Mouse (Mus musculus) intestine, embryonic 15.5 days (tissue): Measurements from ENCODE around the gene Cabcoco1. TPM values are rescaled to one million over a fixed set of nuclear protein-coding genes. Genes with fewer than 3 reads are reported as not detected.

Experiments used
- ATAC-seq: fragments of 200-750 bp; cut with Nextera tagmentation; 2 replicates; pipeline ENCODE4 v1.8.0; 2017; ENCODE audit warnings: moderate TSS enrichment, moderate library complexity
- H3K27ac ChIP-seq: fragments of 300-500 bp; sonication (generic); 2 replicates; pipeline ENCODE4 v1.5.1; 2015; ENCODE audit warnings: mild to moderate bottlenecking, inconsistent platforms
- H3K27me3 ChIP-seq: fragments of 300-500 bp; sonication (generic); replicated peaks from 2 replicates; pipeline ENCODE4 v1.6.1; 2015; ENCODE audit warnings: inconsistent platforms
- H3K36me3 ChIP-seq: fragments of 300-500 bp; sonication (generic); 2 replicates; pipeline ENCODE4 v1.6.1; 2015; ENCODE audit warnings: inconsistent platforms
- H3K4me1 ChIP-seq: fragments of 300-500 bp; sonication (generic); replicated peaks from 2 replicates; pipeline ENCODE4 v1.6.1; 2015; ENCODE audit warnings: inconsistent platforms
- H3K4me2 ChIP-seq: fragments of 300-500 bp; sonication (generic); replicated peaks from 2 replicates; pipeline ENCODE4 v1.6.1; 2015; ENCODE audit warnings: mild to moderate bottlenecking, inconsistent platforms
- H3K4me3 ChIP-seq: fragments of 300-500 bp; sonication (generic); replicated peaks from 2 replicates; pipeline ENCODE4 v1.5.1; 2015; ENCODE audit warnings: inconsistent platforms
- H3K9ac ChIP-seq: fragments of 300-500 bp; sonication (generic); 2 replicates; pipeline ENCODE4 v1.6.1; 2015; ENCODE audit warnings: inconsistent platforms
- H3K9me3 ChIP-seq: fragments of 300-500 bp; sonication (generic); 2 replicates; pipeline ENCODE4 v1.6.1; 2016; ENCODE audit warnings: inconsistent platforms
- WGBS: fragments of 180-500 bp; shearing (Covaris S2); methylation state at CpG from one replicate; pipeline ENCODE4 v1.1.7; 2015; 5-methylcytosine and 5-hydroxymethylcytosine counted together
- polyA plus RNA-seq: library from polyadenylated mRNA; unstranded; fragments of >200 nt; fragmentation: Nextera tagmentation; extraction: Ambion mirVana; gene quantifications from 2 replicates; pipeline ENCODE4 v1.2.1, GENCODE M21; 2015

Gene Cabcoco1
- polyA plus RNA-seq, 1 experiment from 2014 or later, result 7.4 TPM

DNA sequence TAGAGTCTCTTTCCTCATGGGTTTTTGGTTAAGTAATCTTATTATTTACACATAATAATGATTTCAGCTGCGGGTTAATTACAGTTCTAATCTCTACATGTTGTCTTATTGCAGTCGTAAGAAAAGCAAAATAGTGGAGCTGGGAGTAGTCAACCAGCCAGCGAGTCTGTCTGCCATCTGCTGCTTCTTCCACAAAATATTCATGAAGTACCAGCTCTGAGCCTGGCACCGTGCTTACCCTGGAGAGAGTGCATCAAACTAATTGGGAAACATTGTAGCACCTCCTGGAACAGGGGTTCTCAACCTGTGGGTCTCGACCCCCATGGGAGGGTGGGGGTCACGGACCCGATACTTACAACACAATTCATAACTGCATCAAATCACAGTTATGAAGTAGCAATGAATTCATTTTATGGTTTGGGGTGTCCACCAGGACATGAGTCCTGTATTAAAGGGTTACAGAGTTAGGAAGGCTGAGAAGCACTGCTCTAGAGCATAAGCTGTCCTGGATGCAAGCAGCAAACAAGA is 121.2 kb downstream of the Cabcoco1 start:
- no peak for ATAC-seq
- no peaks in the 10 kb centered on the region for H3K9me3 ChIP-seq
- no peaks in the 10 kb centered on the region for H3K36me3 ChIP-seq
- no peaks in the 10 kb centered on the region for H3K27me3 ChIP-seq
- H3K4me2 ChIP-seq, result no peak overlapping the region
- WGBS, result 85% methylated on average over 7 of the region's 7 CpGs
- no peaks in the 10 kb centered on the region for H3K4me1 ChIP-seq
- H3K9ac ChIP-seq, result no peak overlapping the region
- no peak overlapping the region for H3K27ac ChIP-seq
- no peak overlapping the region for H3K4me3 ChIP-seq

DNA sequence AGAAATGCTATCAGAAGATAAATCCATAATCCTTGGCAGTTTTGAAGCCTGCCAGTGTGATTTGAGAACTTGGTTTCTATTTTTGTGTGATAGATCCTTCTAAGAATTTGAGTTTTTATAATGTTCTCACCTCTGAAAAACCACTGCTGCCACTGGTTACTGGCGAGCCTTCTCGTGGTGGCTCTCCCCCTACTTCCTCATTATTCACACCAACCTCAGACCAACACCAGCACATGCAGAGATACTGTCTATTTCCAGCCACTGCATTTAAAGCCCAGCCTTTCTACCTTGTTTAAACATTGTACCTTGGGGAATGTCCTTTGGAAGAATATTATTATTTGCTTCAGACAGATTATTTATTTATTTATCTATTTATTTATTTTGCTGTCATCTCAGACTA is 121.8 kb downstream of the Cabcoco1 start:
- Histone ChIP-seq H3K36me3 (no peaks in the 10 kb centered on the region), H3K4me2 (no peak overlapping the region), H3K4me1 (no peaks in the 10 kb centered on the region), H3K27ac (no peak overlapping the region), H3K9me3 (no peaks in the 10 kb centered on the region), H3K27me3 (no peaks in the 10 kb centered on the region), H3K4me3 (no peak overlapping the region), H3K9ac (no peak overlapping the region)
- ATAC-seq, result no peak
- WGBS, result 70% methylated on average over 2 of the region's 2 CpGs

DNA sequence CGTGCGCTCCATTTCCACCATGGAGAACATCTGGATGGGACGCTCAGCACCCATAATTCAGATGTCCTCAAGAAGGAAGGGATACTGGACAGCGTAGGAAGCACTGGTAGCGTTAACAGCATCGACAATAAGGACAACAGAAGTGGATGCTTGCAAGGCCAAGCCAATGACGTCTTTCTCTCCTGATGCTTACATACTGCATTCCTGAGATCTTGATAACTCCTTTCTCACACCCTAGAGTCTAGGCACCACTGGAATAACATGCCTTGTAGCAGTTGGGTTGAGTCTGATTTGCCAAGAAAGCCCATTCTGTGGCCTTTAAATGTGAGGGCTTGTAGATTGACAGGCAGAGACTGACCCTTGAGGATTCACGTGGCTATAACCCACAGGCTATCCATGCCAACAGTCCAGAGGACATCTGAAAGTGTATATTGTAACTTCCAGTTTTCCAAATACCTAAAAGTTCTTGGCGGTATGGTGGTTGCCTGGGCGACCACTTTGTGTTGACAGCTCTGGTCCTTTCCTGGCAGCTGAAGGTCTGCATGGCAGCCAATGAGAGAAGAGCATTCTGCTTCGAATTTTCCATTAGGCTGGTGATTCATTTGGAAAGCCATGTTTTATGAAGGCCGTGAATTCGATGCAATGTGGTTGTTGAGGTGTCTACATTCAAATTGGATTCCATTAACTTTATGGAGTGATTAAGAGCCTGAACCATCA is 124.5 kb downstream of the Cabcoco1 start:
- 87% methylated on average over 13 of the region's 13 CpGs for WGBS
- Histone ChIP-seq H3K4me1 (no peaks in the 10 kb centered on the region), H3K36me3 (no peaks in the 10 kb centered on the region), H3K9ac (no peak overlapping the region), H3K27me3 (no peaks in the 10 kb centered on the region), H3K27ac (no peak overlapping the region), H3K4me2 (no peak overlapping the region), H3K9me3 (no peaks in the 10 kb centered on the region), H3K4me3 (no peak overlapping the region)
- no peak for ATAC-seq

DNA sequence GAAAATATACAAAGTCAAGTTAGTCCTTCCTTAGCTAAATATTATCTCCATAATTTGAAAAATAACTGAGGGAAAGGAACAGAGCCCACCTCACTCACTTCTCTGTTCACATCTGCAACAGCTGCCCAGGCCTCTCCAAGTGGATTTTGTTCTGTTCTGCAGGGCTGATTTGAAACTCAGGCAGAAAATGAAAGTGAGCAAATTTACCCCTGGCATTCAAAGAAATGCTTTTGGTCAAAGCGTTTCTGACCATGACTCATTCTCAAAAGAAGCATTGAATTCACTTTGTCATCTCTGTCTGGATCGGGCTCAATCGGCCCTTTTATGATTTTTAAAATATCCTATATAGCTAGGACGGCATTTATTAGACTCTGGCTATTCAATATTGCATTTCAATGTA is 135.8 kb downstream of the Cabcoco1 start:
- Histone ChIP-seq H3K9me3 (no peaks in the 10 kb centered on the region), H3K4me2 (no peak overlapping the region), H3K9ac (no peak overlapping the region), H3K27ac (no peak overlapping the region), H3K27me3 (no peaks in the 10 kb centered on the region), H3K4me1 (no peaks in the 10 kb centered on the region), H3K36me3 (no peaks in the 10 kb centered on the region), H3K4me3 (no peak overlapping the region)
- ATAC-seq, result no peak
- WGBS, result 85% methylated on average over 4 of the region's 4 CpGs

DNA sequence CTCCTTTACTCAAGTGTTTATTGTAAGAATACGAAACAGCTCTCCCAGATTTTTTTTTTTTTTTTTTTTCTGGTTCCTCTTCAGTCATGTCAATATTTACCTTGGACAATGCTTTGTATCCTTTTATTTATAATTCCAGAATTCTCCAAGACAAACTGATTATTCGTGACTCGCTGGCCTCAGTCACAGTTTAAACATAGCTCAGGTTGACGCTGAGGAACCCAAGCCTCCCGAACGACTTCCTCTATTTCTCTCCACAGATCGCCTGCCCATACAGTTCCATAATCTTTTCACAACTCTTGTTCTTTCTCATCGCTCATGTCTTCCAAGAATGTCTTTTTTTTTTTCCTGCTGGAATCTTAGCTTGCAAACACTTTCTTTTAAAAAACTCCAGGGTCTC is 144.9 kb downstream of the Cabcoco1 start:
- no peaks in the 10 kb centered on the region for H3K4me1 ChIP-seq
- H3K4me3 ChIP-seq, result no peak overlapping the region
- no peak overlapping the region for H3K4me2 ChIP-seq
- no peak overlapping the region for H3K9ac ChIP-seq
- no peaks in the 10 kb centered on the region for H3K36me3 ChIP-seq
- H3K9me3 ChIP-seq, result no peaks in the 10 kb centered on the region
- ATAC-seq, result no peak
- no peaks in the 10 kb centered on the region for H3K27me3 ChIP-seq
- 43% methylated on average over 8 of the region's 8 CpGs for WGBS
- no peak overlapping the region for H3K27ac ChIP-seq

DNA sequence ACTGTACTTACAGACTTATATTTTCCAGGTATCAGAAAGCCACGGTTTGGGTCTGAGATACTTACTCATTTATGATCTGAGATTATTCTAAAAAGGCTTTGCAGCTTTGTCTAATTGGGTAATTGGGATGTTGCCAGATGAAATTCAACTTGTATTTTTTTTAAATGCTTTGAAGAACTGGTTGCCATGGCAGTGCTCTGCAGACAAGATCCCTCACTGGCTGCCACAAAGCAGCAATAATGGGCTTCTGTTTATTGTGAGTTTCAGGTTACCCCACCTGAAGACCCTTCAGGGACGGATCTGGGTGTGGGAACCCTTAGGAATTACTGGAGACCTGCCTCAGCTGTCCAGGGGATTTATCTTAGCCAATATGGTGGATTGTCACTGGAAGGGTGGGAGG is 145.6 kb downstream of the Cabcoco1 start:
- Histone ChIP-seq H3K9ac (no peak overlapping the region), H3K4me3 (no peak overlapping the region), H3K4me2 (no peak overlapping the region), H3K9me3 (no peaks in the 10 kb centered on the region), H3K27ac (no peak overlapping the region), H3K36me3 (no peaks in the 10 kb centered on the region), H3K27me3 (no peaks in the 10 kb centered on the region), H3K4me1 (no peaks in the 10 kb centered on the region)
- 43% methylated on average over 2 of the region's 2 CpGs for WGBS
- no peak for ATAC-seq

DNA sequence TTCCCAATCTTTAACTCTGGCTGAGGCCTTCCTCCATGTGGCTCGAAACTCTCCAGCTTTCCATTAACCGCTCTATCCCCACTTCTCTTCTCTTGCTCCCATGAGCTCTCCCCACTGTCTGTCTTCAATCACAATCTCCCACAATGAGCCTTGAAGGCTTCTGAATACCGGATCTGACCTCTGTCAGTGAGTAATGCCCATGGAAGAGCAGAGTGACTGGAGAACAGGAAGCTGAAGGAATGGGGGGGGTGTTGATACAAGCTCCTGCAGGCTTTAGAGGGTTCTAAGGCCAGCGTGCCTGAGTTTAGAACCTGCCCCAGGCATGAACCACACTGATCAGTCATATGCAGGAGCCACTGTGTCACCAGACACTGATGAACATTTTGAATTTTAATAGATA is 150.1 kb downstream of the Cabcoco1 start:
- no peaks in the 10 kb centered on the region for H3K27me3 ChIP-seq
- ATAC-seq, result no peak
- H3K4me1 ChIP-seq, result no peaks in the 10 kb centered on the region
- no peak overlapping the region for H3K27ac ChIP-seq
- H3K9ac ChIP-seq, result no peak overlapping the region
- H3K4me2 ChIP-seq, result no peak overlapping the region
- 61% methylated on average over 4 of the region's 4 CpGs for WGBS
- H3K9me3 ChIP-seq, result no peaks in the 10 kb centered on the region
- no peaks in the 10 kb centered on the region for H3K36me3 ChIP-seq
- H3K4me3 ChIP-seq, result no peak overlapping the region

DNA sequence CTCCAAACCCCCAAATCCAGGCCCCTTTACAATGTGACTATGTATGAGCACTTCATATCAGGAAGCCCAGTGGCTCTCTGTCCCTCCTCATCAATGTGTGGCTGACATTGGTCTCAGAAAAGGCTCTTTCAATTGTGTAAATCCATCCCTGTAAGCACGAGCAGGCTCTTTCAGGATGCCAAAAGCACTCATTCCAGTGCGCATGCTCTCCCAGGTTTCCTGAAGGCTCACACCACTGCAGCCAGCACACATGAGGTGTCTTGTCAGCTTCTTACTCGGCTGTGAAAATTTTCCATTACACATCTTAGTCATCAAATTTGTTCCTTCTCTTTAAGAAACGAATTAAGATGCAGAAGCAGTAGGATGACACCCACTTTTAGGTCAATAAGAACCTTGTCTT is 152.9 kb downstream of the Cabcoco1 start:
- H3K27me3 ChIP-seq, result no peaks in the 10 kb centered on the region
- ATAC-seq, result no peak
- H3K27ac ChIP-seq, result no peak overlapping the region
- no peaks in the 10 kb centered on the region for H3K36me3 ChIP-seq
- no peak overlapping the region for H3K4me2 ChIP-seq
- no peak overlapping the region for H3K4me3 ChIP-seq
- no peak overlapping the region for H3K9ac ChIP-seq
- H3K9me3 ChIP-seq, result no peaks in the 10 kb centered on the region
- 85% methylated on average over 4 of the region's 4 CpGs for WGBS
- H3K4me1 ChIP-seq, result no peaks in the 10 kb centered on the region

DNA sequence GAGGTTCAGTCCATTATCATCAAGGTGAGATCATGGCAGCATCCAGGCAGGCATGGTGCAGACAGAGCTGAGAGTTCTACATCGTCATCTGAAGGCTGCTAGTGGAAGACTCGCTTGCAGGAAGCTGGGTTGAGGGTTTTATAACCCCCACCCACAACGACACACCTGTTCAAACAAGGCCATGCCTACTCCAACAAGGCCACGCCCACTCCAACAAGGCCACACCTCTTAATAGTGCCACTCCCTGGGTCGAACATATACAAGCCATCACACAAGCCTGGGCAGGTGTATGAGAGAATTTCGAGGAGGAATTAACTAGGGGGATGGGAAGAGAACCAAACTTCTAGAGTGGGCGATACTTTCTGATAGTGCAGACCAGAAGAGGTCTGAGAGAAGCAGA is 153.6 kb downstream of the Cabcoco1 start:
- ATAC-seq, result peak; percentile 83

More for the DNA sequence above, 153.6 kb downstream of the Cabcoco1 start:
- no peaks in the 10 kb centered on the region for H3K27me3 ChIP-seq
- no peak overlapping the region for H3K9ac ChIP-seq
- no peak overlapping the region for H3K4me2 ChIP-seq
- no peak overlapping the region for H3K27ac ChIP-seq
- H3K9me3 ChIP-seq, result no peaks in the 10 kb centered on the region
- no peaks in the 10 kb centered on the region for H3K4me1 ChIP-seq
- 64% methylated on average over 7 of the region's 7 CpGs for WGBS
- H3K36me3 ChIP-seq, result no peaks in the 10 kb centered on the region
- no peak overlapping the region for H3K4me3 ChIP-seq

Other genes with a start within 250 kb of the Cabcoco1 start
- gene Tmem26, start 181.8 kb upstream of the Cabcoco1 start, polyA plus RNA-seq, result 8.6 and 10.6 TPM in 2 replicates